Mouse (Mus musculus) MEL (cell line): ENCODE data around the gene Tlr12. TPM values are rescaled to one million over a fixed set of nuclear protein-coding genes. Genes with fewer than 3 reads are reported as not detected.

Experiments
- DNase-seq: peaks from one replicate; pipeline ENCODE4 v3.0.0; 2011; ENCODE audit warnings: low read depth, low spot score
- H3K27ac ChIP-seq: 2 replicates; pipeline ENCODE4 v1.5.1; 2012; ENCODE audit warnings: low read depth, mild to moderate bottlenecking, control low read depth, low read length, moderate library complexity; ENCODE audit not compliant: control insufficient read depth
- H3K27me3 ChIP-seq, 2 experiments: fragments of 150-350 bp in 1 of 2; sonication (generic) in 1 of 2; 2 replicates each; pipeline ENCODE4 v1.6.1; 2012; ENCODE audit warnings: low read length in 2 of 2, mild to moderate bottlenecking in 2 of 2, improper control_type of control experiment in 1 of 2, moderate library complexity in 1 of 2; ENCODE audit not compliant: insufficient read depth in 2 of 2, control insufficient read depth in 1 of 2
- H3K36me3 ChIP-seq, 2 experiments: 2 replicates each; pipeline ENCODE4 v1.6.1; 2012 to 2014; ENCODE audit warnings: low read length in 2 of 2, improper control_type of control experiment in 1 of 2, inconsistent platforms in 1 of 2, mild to moderate bottlenecking in 1 of 2; ENCODE audit not compliant: insufficient read depth in 2 of 2, control insufficient read depth in 1 of 2
- H3K4me1 ChIP-seq, 2 experiments: fragments of 150-350 bp in 1 of 2; sonication (generic) in 1 of 2; 2 replicates each; pipeline ENCODE4 v1.6.1; 2012; ENCODE audit warnings: low read length in 2 of 2, improper control_type of control experiment in 1 of 2, mild to moderate bottlenecking in 1 of 2; ENCODE audit not compliant: insufficient read depth in 2 of 2, control insufficient read depth in 1 of 2
- H3K4me3 ChIP-seq, 2 experiments: fragments of 150-350 bp in 1 of 2; sonication (generic) in 1 of 2; 2 replicates each; pipeline ENCODE4 v1.5.1; 2012; ENCODE audit warnings: low read depth in 2 of 2, low read length in 2 of 2, mild to moderate bottlenecking in 2 of 2, moderate library complexity in 2 of 2, control low read depth in 1 of 2, improper control_type of control experiment in 1 of 2; ENCODE audit not compliant: control insufficient read depth in 1 of 2, insufficient read depth in 1 of 2
- H3K79me2 ChIP-seq: 2 replicates; pipeline ENCODE4 v1.6.1; 2012; ENCODE audit warnings: mild to moderate bottlenecking, low read length, moderate library complexity; ENCODE audit not compliant: control insufficient read depth, poor library complexity, insufficient read depth
- H3K9ac ChIP-seq: 2 replicates; pipeline ENCODE4 v1.6.1; 2012; ENCODE audit warnings: low read depth, mild to moderate bottlenecking, control low read depth, low read length, moderate library complexity; ENCODE audit not compliant: control insufficient read depth, poor library complexity, severe bottlenecking
- H3K9me3 ChIP-seq: fragments of 150-350 bp; sonication (generic); replicated peaks from 2 replicates; pipeline ENCODE4 v1.6.1; 2012; ENCODE audit warnings: mild to moderate bottlenecking, low read length, improper control_type of control experiment, moderate library complexity; ENCODE audit not compliant: insufficient read depth
- BHLHE40 ChIP-seq: IDR thresholded peaks from 2 replicates; pipeline ENCODE4 v1.6.1; 2012; ENCODE audit warnings: low read depth, mild to moderate bottlenecking, inconsistent platforms, low read length, improper control_type of control experiment, borderline replicate concordance
- CHD1 ChIP-seq: IDR thresholded peaks from 2 replicates; pipeline ENCODE4 v1.6.1; 2012; ENCODE audit warnings: low read depth, mild to moderate bottlenecking, inconsistent platforms, low read length, improper control_type of control experiment
- CHD2 ChIP-seq: IDR thresholded peaks from 2 replicates; pipeline ENCODE4 v1.6.1; 2011; ENCODE audit warnings: low read length, improper control_type of control experiment
- CTCF ChIP-seq, 3 experiments: IDR thresholded peaks in 2 of 3; conservative IDR thresholded peaks in 1 of 3; 2 replicates each; pipeline ENCODE4 v1.5.1; 2011 to 2012; ENCODE audit warnings: low read length in 3 of 3, low read depth in 2 of 3, mild to moderate bottlenecking in 2 of 3, improper control_type of control experiment in 1 of 3, inconsistent platforms in 1 of 3, mixed read lengths in 1 of 3, moderate library complexity in 1 of 3; ENCODE audit not compliant: control insufficient read depth in 1 of 3, insufficient read depth in 1 of 3, poor library complexity in 1 of 3, severe bottlenecking in 1 of 3
- ELF1 ChIP-seq: IDR thresholded peaks from 2 replicates; pipeline ENCODE4 v1.6.1; 2014; ENCODE audit warnings: low read depth, mild to moderate bottlenecking, inconsistent platforms, low read length, improper control_type of control experiment, moderate library complexity
- GABPA ChIP-seq: IDR thresholded peaks from 2 replicates; pipeline ENCODE4 v1.6.1; 2012; ENCODE audit warnings: low read depth, mild to moderate bottlenecking, inconsistent platforms, low read length, improper control_type of control experiment, moderate library complexity
- GATA1 ChIP-seq: IDR thresholded peaks from 2 replicates; pipeline ENCODE4 v1.6.1; 2011; ENCODE audit warnings: low read depth, low read length, improper control_type of control experiment
- HCFC1 ChIP-seq: IDR thresholded peaks from 2 replicates; pipeline ENCODE4 v1.6.1; 2012; ENCODE audit warnings: low read depth, mild to moderate bottlenecking, inconsistent platforms, low read length, improper control_type of control experiment, moderate library complexity
- KAT2A ChIP-seq: conservative IDR thresholded peaks from 2 replicates; pipeline ENCODE4 v1.6.1; 2012; ENCODE audit warnings: low read depth, low read length, improper control_type of control experiment, inconsistent platforms
- MAFK ChIP-seq: IDR thresholded peaks from 2 replicates; pipeline ENCODE4 v1.6.1; 2011; ENCODE audit warnings: low read depth, mild to moderate bottlenecking, low read length, improper control_type of control experiment, borderline replicate concordance
- MAX ChIP-seq: IDR thresholded peaks from 2 replicates; pipeline ENCODE4 v1.6.1; 2011; ENCODE audit warnings: low read length, improper control_type of control experiment
- MEF2A ChIP-seq: IDR thresholded peaks from 2 replicates; pipeline ENCODE4 v1.6.1; 2014; ENCODE audit warnings: low read depth, mild to moderate bottlenecking, inconsistent platforms, low read length, improper control_type of control experiment; ENCODE audit not compliant: poor library complexity, insufficient replicate concordance, severe bottlenecking; ENCODE audit errors: extremely low read depth
- MXI1 ChIP-seq: IDR thresholded peaks from 2 replicates; pipeline ENCODE4 v1.6.1; 2011; ENCODE audit warnings: mild to moderate bottlenecking, low read depth, low read length, improper control_type of control experiment
- MYB ChIP-seq: IDR thresholded peaks from 2 replicates; pipeline ENCODE4 v1.6.1; 2011; ENCODE audit warnings: mild to moderate bottlenecking, low read depth, low read length, improper control_type of control experiment
- MYC ChIP-seq: IDR thresholded peaks from 2 replicates; pipeline ENCODE4 v1.6.1; 2011; ENCODE audit warnings: low read depth, mild to moderate bottlenecking, low read length, improper control_type of control experiment, moderate library complexity
- NELFE ChIP-seq: IDR thresholded peaks from 2 replicates; pipeline ENCODE4 v1.6.1; 2011; ENCODE audit warnings: low read depth, low read length, improper control_type of control experiment
- POLR2A ChIP-seq, 2 experiments: IDR thresholded peaks; 2 replicates each; pipeline ENCODE4 v1.6.1; 2011 to 2012; ENCODE audit warnings: low read length in 2 of 2, mild to moderate bottlenecking in 2 of 2, control low read depth in 1 of 2, improper control_type of control experiment in 1 of 2, low read depth in 1 of 2, moderate library complexity in 1 of 2; ENCODE audit not compliant: control insufficient read depth in 1 of 2, insufficient read depth in 1 of 2, poor library complexity in 1 of 2
- RAD21 ChIP-seq: IDR thresholded peaks from 2 replicates; pipeline ENCODE4 v1.6.1; 2011; ENCODE audit warnings: mild to moderate bottlenecking, low read depth, low read length, improper control_type of control experiment
- RCOR1 ChIP-seq: IDR thresholded peaks from 2 replicates; pipeline ENCODE4 v1.6.1; 2012; ENCODE audit warnings: low read depth, mild to moderate bottlenecking, inconsistent platforms, low read length, improper control_type of control experiment
- SIN3A ChIP-seq: IDR thresholded peaks from 2 replicates; pipeline ENCODE4 v1.6.1; 2012; ENCODE audit warnings: low read length, improper control_type of control experiment, inconsistent platforms
- SMC3 ChIP-seq: IDR thresholded peaks from 2 replicates; pipeline ENCODE4 v1.6.1; 2011; ENCODE audit warnings: low read depth, low read length, improper control_type of control experiment
- TAL1 ChIP-seq: IDR thresholded peaks from 2 replicates; pipeline ENCODE4 v1.6.1; 2012; ENCODE audit warnings: mild to moderate bottlenecking, inconsistent platforms, low read length, moderate library complexity, mixed read lengths
- TBP ChIP-seq: IDR thresholded peaks from 2 replicates; pipeline ENCODE4 v1.8.0; 2011; ENCODE audit warnings: low read depth, low read length, improper control_type of control experiment
- TCF12 ChIP-seq: IDR thresholded peaks from 2 replicates; pipeline ENCODE4 v1.6.1; 2014; ENCODE audit warnings: low read depth, mild to moderate bottlenecking, inconsistent platforms, low read length, improper control_type of control experiment, moderate library complexity
- UBTF ChIP-seq: IDR thresholded peaks from 2 replicates; pipeline ENCODE4 v1.6.1; 2012; ENCODE audit warnings: low read depth, mild to moderate bottlenecking, inconsistent platforms, low read length, improper control_type of control experiment, moderate library complexity, borderline replicate concordance; ENCODE audit not compliant: insufficient read depth
- USF2 ChIP-seq, 2 experiments: IDR thresholded peaks; 2 replicates each; pipeline ENCODE4 v1.6.1; 2011 to 2012; ENCODE audit warnings: improper control_type of control experiment in 2 of 2, low read length in 2 of 2, borderline replicate concordance in 1 of 2, inconsistent platforms in 1 of 2, low read depth in 1 of 2, mild to moderate bottlenecking in 1 of 2; ENCODE audit not compliant: insufficient read depth in 1 of 2
- ZC3H11A ChIP-seq: IDR thresholded peaks from 2 replicates; pipeline ENCODE4 v1.6.1; 2012; ENCODE audit warnings: low read depth, mild to moderate bottlenecking, inconsistent platforms, low read length, improper control_type of control experiment
- ZKSCAN1 ChIP-seq: IDR thresholded peaks from 2 replicates; pipeline ENCODE4 v1.6.1; 2012; ENCODE audit warnings: low read depth, mild to moderate bottlenecking, inconsistent platforms, low read length, improper control_type of control experiment, moderate library complexity
- ZMIZ1 ChIP-seq: IDR thresholded peaks from 2 replicates; pipeline ENCODE4 v1.6.1; 2012; ENCODE audit warnings: low read depth, mild to moderate bottlenecking, inconsistent platforms, low read length, improper control_type of control experiment, moderate library complexity
- ZNF384 ChIP-seq: IDR thresholded peaks from 2 replicates; pipeline ENCODE4 v1.6.1; 2012; ENCODE audit warnings: low read depth, mild to moderate bottlenecking, inconsistent platforms, low read length, improper control_type of control experiment
- polyA plus RNA-seq, 2 experiments: library from polyadenylated mRNA; stranded (reverse) in 1 of 2; unstranded in 1 of 2; fragments of >175 nt in 1 of 2; fragments of >200 nt in 1 of 2; gene quantifications; 2 replicates each; pipeline versions ENCODE4 v1.2.1 to v1.2.4; 2012; ENCODE audit warnings: low replicate concordance in 2 of 2, low read depth in 1 of 2; ENCODE audit not compliant: insufficient read length in 2 of 2, insufficient read depth in 1 of 2, missing spikeins in 1 of 2
- total RNA-seq: library from RNA; depleted of rRNA; stranded (reverse); fragments of 300-350 nt; gene quantifications from 2 replicates; pipeline ENCODE4 v1.2.3, GENCODE M21; 2012

Gene Tlr12
- total and polyA plus RNA-seq, 3 experiments = not detected

GRCm38 (mm10) chr4:128610706-128611105 is 7.7 kb downstream of the Tlr12 start:
- no peaks in the 10 kb centered on the region for H3K9me3 ChIP-seq
- peaks cover 0 to 4% of the 10 kb centered on the region in 2 experiments; a peak in 1 of 4 replicates for H3K36me3 ChIP-seq
- H3K79me2 ChIP-seq = no peaks in the 10 kb centered on the region; the same call in 1 of the 2 replicates
- no peaks in the 10 kb centered on the region for H3K27me3 ChIP-seq
- H3K9ac ChIP-seq = peak overlapping the region; percentile 59
- peak overlapping the region; percentile 53 to 68 for H3K4me3 ChIP-seq
- DNase-seq = peak; percentile 51
- peak overlapping the region; percentile 50 for H3K27ac ChIP-seq
- H3K4me1 ChIP-seq = peaks cover 0 to 4% of the 10 kb centered on the region in 2 experiments; a peak in 1 of 4 replicates
- TF ChIP-seq USF2 (IDR thresholded peaks at IDR 0.05; ENCODE audit: borderline replicate concordance in 1 of 2, insufficient read depth in 1 of 2, low read depth in 1 of 2, low read length in 2 of 2) (no peak), MAX (no peak), MYB (no peak), MXI1 (no peak), POLR2A (IDR thresholded peaks at IDR 0.05; ENCODE audit: control insufficient read depth in 1 of 2, insufficient read depth in 1 of 2, low read depth in 1 of 2, low read length in 2 of 2, poor library complexity in 1 of 2) (no peak), NELFE (no peak), ZKSCAN1 (no peak), MEF2A (no peak), ZNF384 (no peak), GABPA (no peak)

DNA sequence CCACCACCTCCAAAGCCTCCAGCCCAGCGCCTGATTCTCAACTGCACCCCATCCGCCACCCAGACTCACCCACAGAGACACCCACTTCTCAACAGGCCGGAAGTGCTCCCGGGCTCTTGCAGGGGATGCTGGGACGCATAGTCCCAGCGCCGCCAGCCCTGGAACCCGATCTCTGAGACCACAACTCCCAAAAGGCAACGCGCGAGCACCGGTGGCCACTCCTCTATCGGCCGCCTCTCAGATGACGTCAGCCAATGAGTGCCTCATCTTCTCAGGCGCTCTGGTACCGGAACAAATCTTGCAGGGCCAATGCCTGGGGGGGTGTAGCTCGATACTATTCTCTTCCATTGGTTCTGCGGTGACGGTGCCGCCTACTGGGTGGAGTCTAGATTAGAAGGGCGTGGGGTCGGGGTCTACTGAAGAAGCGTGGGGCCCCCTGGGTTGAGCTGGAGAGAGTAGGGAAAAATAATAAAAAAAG is 8.5 kb downstream of the Tlr12 start, which contains the start of gene Zscan20:
Gene Zscan20, minus strand, starts transcription at position 174 of the 478 bp plus-strand sequence.
- Histone ChIP-seq H3K36me3 (peaks cover 0 to 4% of the 10 kb centered on the region in 2 experiments; a peak in 1 of 4 replicates), H3K4me1 (peaks cover 0 to 4% of the 10 kb centered on the region in 2 experiments; a peak in 1 of 4 replicates), H3K4me3 (peak within 1 kb of the TSS; percentile 77 to 79), H3K79me2 (no peaks in the 10 kb centered on the region; the same call in 1 of the 2 replicates), H3K27me3 (no peaks in the 10 kb centered on the region), H3K27ac (peak within 1 kb of the TSS; percentile 50), H3K9ac (peak within 1 kb of the TSS; percentile 60), H3K9me3 (no peaks in the 10 kb centered on the region)
- DNase-seq = peak; percentile 99
- TF ChIP-seq MAFK = no peak
- no peak for TF ChIP-seq MYC
- TF ChIP-seq CHD2 = peak; percentile 55
- TF ChIP-seq SMC3 = no peak
- TF ChIP-seq TBP = no peak
- no peak for TF ChIP-seq CTCF (IDR thresholded peaks at IDR 0.05 in 2 of 3, conservative IDR thresholded peaks at IDR 0.05 in 1 of 3; ENCODE audit: control insufficient read depth in 1 of 3, insufficient read depth in 1 of 3, low read depth in 2 of 3, low read length in 3 of 3, poor library complexity in 1 of 3, severe bottlenecking in 1 of 3)
- TF ChIP-seq TCF12 = peak; percentile 58; the same call in 1 of the 2 replicates
- TF ChIP-seq ZMIZ1 = 0 out of 2 replicates have a peak, but pooled peaks have one; percentile 64
- TF ChIP-seq SIN3A = peak; percentile 78
- TF ChIP-seq RAD21 = no peak
- TF ChIP-seq NELFE = peak; percentile 76
- TF ChIP-seq KAT2A = peak; percentile 83
- TF ChIP-seq MAX = no peak; the same call in 1 of the 2 replicates
- no peak for TF ChIP-seq CHD1
- peak; percentile 89 for TF ChIP-seq ELF1
- TF ChIP-seq GABPA = no peak
- TF ChIP-seq RCOR1 = peak; percentile 37; the same call in 1 of the 2 replicates
- TF ChIP-seq UBTF = no peak
- no peak for TF ChIP-seq GATA1
- TF ChIP-seq TAL1 = no peak
- no peak for TF ChIP-seq MEF2A
- TF ChIP-seq USF2 (IDR thresholded peaks at IDR 0.05; ENCODE audit: borderline replicate concordance in 1 of 2, insufficient read depth in 1 of 2, low read depth in 1 of 2, low read length in 2 of 2) = no peak
- peak; percentile 97 for TF ChIP-seq HCFC1
- TF ChIP-seq ZC3H11A = no peak
- TF ChIP-seq ZNF384 = 0 out of 2 replicates have a peak, but pooled peaks have one; percentile 12
- peak; percentile 14; the same call in 1 of the 2 replicates for TF ChIP-seq BHLHE40
- no peak for TF ChIP-seq MYB
- peak in 1 of 2 experiments; percentile 61; a peak in 1 of 4 replicates for TF ChIP-seq POLR2A (IDR thresholded peaks at IDR 0.05; ENCODE audit: control insufficient read depth in 1 of 2, insufficient read depth in 1 of 2, low read depth in 1 of 2, low read length in 2 of 2, poor library complexity in 1 of 2)
